Mouse (Mus musculus) layer of hippocampus, postnatal 10 days (tissue): ENCODE results near the gene Pld2. TPM values are rescaled to one million over a fixed set of nuclear protein-coding genes. Genes with fewer than 3 reads are reported as not detected.

Experiments used
- DNase-seq, 2 experiments: peaks; one replicate each; pipeline ENCODE4 v3.0.0; 2021; ENCODE audit warnings: low spot score in 2 of 2
- total RNA-seq, 2 experiments: library from RNA; stranded (reverse); gene quantifications; 2 replicates each; pipeline ENCODE4 v1.2.3; 2021

Pld2 gene
- total RNA-seq, 2 experiments from 2014 or later, result 25.0 to 25.6 TPM

GRCm38 (mm10) chr11:70572348-70572902 is 32.6 kb downstream of the Pld2 start:
- DNase-seq, result no peak

GRCm38 (mm10) chr11:70573872-70574271 is 34.0 kb downstream of the Pld2 start:
- no peak for DNase-seq

- DNase-seq, result no peak
Observed at GRCm38 (mm10) chr11:70577201-70577600, 37.3 kb downstream of the Pld2 start.

- no peak for DNase-seq
Observed at GRCm38 (mm10) chr11:70578962-70579361, 39.1 kb downstream of the Pld2 start.

GRCm38 (mm10) chr11:70579710-70580357 is 40.0 kb downstream of the Pld2 start:
- DNase-seq, result no peak

- DNase-seq, result no peak
Observed at GRCm38 (mm10) chr11:70580358-70580720, 40.5 kb downstream of the Pld2 start.

- DNase-seq, result no peak
Observed at GRCm38 (mm10) chr11:70580921-70581320, 41.1 kb downstream of the Pld2 start.

- no peak for DNase-seq
Observed at GRCm38 (mm10) chr11:70582196-70582595, 42.3 kb downstream of the Pld2 start.

GRCm38 (mm10) chr11:70583022-70583714 is 43.3 kb downstream of the Pld2 start:
- DNase-seq, result no peak

GRCm38 (mm10) chr11:70583775-70584174 is 43.9 kb downstream of the Pld2 start:
- DNase-seq, result no peak

- DNase-seq, result no peak
Observed at GRCm38 (mm10) chr11:70585457-70585856, 45.6 kb downstream of the Pld2 start.

- no peak for DNase-seq
Observed at GRCm38 (mm10) chr11:70586261-70586660, 46.4 kb downstream of the Pld2 start.

GRCm38 (mm10) chr11:70586954-70587353 is 47.1 kb downstream of the Pld2 start:
- no peak for DNase-seq

- DNase-seq, result no peak
Observed at GRCm38 (mm10) chr11:70591733-70592132, 51.9 kb downstream of the Pld2 start.

GRCm38 (mm10) chr11:70594253-70594989 is 54.6 kb downstream of the Pld2 start:
- no peak for DNase-seq

- DNase-seq, result no peak
Observed at GRCm38 (mm10) chr11:70595638-70596037, 55.8 kb downstream of the Pld2 start.

- DNase-seq, result no peak
Observed at GRCm38 (mm10) chr11:70596094-70596493, 56.2 kb downstream of the Pld2 start.

GRCm38 (mm10) chr11:70597301-70597700 is 57.4 kb downstream of the Pld2 start:
- DNase-seq, result no peak

- DNase-seq, result no peak
Observed at GRCm38 (mm10) chr11:70598451-70598953, 58.6 kb downstream of the Pld2 start.

GRCm38 (mm10) chr11:70605024-70605566 is 65.2 kb downstream of the Pld2 start:
- peak; percentile 73 to 76 for DNase-seq

- DNase-seq, result no peak
Observed at GRCm38 (mm10) chr11:70606717-70607116, 66.9 kb downstream of the Pld2 start.
